Mouse (Mus musculus) yolk sac, embryonic 10.5 days (tissue): Measurements from ENCODE around the gene Gpank1.

Experiments
- DNase-seq: peaks from one replicate; pipeline ENCODE4 v3.0.0-alpha.2; 2017; ENCODE audit warnings: low spot score

Gpank1 gene

DNA sequence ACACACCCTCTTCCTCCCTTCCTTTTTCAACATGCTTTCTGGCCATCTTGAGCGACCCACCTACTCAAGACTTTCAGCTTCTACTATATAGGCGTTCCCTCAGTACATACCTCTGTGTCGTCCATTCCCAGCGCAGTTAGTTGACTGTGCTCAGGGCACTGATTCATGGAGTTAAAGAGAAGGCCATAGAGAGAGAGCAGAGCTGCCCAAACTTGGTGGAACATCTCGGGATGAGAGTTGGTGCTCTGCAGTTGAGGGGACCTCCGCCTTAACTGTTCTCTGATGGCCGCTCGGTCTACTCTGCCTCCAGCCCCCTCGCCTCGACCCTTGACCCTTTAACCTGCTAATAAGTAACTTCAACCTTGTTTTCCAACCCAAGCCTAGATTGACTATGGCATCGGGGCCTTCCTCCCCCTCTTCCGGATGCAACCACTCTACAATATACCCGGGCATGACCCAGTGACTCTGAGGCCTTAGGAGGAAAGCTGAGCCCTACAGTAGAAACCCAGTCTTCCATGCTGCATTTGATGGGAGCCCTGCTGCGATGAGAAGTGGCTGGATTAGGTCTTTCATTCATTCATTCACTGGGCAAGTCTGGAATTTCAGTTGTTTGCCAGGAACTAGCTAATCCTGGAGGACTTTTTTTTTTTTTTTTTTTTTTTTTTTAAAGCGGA, 10.4 kb downstream of the Gpank1 start, which contains the start of gene Apom:
Gene Apom, minus strand, starts transcription at position 551 of the 674 bp plus-strand sequence.
- peak; percentile 89 for DNase-seq

DNA sequence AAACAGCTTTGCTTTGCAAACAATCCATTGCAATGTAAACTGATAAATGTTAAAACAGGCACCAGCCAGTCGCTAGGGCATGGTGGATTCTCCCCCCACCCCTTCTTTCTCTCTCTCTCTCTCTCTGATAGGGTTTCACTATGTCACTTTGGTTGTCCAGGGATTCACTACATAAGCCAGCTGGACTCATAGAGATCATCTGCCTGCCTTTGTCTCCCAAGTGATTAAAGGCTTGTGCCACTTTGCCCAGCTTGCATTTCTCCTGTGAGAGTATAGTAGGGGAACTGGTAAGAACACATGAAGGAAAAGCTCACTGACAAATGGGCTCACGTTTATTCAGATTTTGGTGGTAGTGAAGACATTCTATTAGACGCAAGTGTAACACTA, 10.9 kb downstream of the Gpank1 start:
- no peak for DNase-seq

DNA sequence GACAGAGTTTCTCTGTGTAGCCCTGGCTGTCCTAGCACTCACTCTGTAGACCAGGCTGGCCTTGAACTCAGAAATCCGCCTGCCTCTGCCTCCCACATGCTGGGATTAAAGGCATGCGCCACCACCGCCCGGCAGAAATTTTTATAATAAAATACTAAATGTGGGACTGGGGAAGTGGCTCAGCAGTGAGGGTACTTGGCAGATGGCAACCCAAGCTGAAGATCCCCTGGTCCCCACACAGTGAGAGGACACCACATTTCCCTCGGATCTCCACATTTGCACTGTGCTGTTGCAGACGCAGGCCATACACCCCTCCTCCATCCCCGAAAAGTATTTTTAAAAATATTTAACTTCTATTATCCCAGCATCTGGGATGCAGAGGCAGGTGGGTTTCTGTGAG, 12.3 kb downstream of the Gpank1 start:
- no peak for DNase-seq

DNA sequence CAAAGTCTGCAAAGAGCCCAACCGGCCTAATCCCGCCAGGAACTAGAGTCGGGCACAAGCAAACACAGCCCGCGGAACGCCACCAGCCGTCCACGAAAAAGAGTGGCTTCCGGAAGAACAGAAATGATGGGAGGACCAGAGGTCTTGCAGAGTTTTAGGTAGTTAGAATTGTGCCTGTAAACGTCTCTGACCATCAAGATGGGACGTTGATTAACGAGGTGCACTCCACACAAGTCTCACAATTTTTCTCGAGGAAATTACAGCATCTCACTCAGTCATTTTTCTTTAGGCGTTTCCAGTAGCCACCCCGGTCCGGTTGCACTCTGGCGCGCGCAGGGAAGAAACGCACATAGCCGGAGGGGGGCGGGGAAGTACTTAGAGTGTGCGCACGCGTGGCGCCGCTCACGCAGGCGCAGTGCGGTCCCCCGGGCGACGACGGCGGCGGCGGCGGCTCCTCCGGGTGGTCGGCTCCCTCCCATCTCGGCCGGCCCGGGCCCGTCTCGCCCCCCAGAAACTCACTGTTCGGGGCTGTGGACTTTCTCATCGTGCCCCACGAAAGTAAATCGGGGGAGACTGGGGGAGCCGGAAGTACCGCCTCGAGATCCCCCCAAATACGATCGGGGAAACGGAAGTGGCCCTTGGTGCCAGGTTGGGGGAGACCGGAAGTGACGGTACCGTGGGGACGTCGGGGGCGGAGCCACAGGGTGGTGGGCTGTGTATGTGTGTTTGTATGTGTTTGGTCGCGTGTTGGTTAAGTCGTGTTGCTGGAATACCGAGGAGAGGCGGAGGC, 13.7 kb downstream of the Gpank1 start, which contains the start of gene Bag6:
Gene Bag6, plus strand, starts transcription at position 378 of the 790 bp plus-strand sequence.
- peak; percentile 96 for DNase-seq

DNA sequence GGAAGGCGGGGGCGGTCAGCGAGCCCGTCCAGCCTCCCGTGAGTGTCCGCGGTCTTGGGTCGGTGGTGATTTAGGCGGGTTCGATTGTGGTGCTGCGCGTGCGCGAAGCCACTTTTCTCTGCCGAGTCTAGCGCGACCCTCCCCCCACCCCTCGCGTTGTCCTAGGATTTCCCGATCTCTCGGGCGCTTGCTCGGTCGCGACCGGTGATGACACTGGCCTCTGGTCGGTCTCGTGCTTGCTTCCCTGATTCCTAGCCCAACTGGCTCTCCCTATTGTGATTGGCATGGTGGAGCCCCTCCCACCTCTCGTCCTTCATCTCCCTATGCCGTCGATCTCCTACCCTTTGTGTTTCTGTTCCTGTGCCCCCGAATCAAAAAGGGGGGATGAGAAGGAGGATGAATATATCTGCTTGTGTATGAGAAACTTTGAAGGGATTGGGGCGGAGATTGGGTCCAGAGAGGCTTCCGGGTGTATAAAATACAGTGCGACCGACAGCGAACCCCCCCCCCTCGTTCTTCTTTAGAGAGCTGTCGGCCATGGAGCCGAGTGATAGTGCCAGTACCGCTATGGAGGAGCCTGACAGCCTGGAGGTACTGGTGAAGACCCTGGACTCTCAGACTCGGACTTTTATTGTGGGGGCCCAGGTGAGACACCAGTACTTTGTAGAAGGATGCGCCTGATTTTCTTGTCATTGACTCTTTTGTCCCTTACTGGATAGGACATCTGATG, 14.5 kb downstream of the Gpank1 start:
- DNase-seq = no peak

DNA sequence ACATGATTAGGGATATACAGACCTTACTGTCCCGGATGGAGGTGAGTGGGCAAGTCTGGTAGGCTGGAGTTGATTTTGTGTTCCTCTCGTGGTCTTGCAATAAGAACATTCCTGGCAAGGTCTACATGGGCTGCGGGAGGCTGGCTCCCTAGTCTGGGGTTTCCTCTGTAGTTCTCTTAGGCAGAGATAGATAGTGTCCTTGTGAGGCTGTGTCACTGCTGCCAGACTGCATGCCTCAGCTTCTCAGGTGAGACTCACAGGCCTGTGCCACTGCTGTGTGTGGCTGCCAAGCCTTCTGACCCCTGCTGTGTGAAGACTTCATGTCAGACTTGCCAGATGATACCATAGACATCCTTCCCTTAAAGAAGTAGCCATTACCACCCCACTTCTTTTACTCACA, 18.0 kb downstream of the Gpank1 start:
- no peak for DNase-seq

DNA sequence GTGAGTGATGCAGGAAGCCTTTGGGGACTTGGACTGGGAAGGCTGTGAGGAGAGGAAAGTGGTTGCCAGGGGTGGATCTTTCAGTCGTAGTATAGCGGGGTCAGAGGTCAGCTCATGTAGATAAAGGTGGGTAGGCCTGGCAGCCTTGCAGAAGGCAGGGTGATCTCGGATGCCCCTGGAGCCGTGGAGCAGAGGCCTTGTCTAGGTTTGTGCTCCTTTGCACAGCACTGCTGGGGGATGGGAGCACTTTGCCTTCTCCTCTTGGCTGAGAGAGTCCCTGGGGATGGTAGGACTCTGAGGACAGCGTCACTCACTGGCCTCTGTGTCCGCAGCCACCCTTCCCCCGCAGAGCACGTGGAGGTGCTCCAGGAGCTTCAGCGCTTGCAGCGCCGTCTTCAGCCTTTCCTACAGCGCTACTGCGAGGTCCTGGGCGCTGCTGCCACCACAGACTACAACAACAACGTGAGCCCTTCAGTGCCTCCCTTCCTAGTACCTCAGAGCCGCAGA, 19.3 kb downstream of the Gpank1 start:
- DNase-seq = no peak

GRCm38 (mm10) chr17:35141971-35142370, 20.7 kb downstream of the Gpank1 start:
- DNase-seq = no peak

DNA sequence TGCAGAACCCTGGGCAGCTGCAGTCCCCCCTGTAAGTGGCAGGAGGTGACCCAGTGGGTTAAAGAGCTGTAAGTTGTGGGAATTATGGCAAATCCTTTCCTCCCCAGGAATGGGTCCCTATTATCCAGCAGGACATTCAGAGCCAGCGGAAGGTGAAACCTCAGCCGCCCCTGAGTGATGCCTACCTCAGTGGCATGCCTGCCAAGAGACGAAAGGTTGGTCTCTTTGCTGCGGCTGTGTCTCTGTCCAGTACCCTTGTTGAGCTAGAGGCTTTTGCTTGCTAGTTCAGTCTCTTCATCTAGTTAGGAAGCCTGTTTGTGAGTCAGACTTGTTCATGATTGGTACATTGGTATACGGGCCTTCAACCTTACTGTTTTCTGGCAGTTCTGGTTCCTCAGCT, 24.9 kb downstream of the Gpank1 start:
- no peak for DNase-seq

DNA sequence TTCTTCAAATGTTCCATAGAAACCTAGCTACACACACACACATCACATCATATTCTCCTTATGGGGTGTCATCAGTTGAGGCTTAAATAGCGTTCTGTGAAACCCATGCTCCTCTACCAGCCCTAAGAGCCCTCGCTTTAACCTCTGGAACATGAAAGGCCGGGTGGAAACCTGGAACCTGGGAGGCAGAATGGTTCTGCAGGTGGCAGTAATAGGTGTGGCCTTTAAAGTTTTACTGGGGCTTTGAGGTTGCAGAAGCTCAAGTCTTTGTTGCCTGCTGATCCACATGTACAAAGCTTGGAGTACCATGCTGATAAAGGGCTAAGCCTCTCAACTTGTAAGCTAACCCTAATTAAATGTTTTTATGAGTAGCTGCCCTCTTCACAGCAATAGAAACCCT, 26.1 kb downstream of the Gpank1 start:
- DNase-seq = no peak

DNA sequence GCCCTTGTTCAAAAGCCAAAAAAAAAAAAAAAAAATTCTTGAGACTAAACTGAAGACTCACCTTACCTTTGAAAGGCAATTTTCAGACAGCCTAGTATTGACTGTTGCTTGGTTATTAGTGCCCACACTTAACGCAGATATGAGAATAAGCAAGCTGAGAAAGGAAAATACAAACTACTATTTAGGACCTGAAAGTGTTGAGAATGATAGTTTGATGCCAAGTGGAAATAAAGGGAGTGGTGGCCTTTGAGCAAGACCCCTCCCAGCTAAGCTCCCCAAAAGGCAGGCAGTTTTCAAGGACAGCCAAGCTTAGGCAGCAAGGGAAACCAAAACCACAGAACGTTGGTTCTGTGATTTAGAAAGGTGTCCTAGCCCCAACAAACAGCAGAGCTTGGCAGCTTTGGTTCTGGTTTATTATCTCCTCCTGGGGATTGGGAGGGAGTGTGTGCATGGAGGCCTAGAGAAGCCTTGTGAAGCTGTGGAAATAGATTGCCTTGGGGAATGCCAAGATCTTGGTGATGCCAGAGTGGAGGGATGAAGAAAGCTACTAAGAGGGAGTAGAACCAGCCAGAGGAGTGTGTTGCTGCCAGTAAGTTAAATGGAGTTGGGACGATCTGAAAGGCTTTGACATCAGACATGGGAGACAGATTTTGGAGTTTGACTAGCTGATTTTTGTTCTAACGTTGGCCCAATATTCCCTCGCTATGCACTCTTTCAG, 26.8 kb downstream of the Gpank1 start:
- no peak for DNase-seq

GRCm38 (mm10) chr17:35152121-35152520, 30.9 kb downstream of the Gpank1 start:
- no peak for DNase-seq

DNA sequence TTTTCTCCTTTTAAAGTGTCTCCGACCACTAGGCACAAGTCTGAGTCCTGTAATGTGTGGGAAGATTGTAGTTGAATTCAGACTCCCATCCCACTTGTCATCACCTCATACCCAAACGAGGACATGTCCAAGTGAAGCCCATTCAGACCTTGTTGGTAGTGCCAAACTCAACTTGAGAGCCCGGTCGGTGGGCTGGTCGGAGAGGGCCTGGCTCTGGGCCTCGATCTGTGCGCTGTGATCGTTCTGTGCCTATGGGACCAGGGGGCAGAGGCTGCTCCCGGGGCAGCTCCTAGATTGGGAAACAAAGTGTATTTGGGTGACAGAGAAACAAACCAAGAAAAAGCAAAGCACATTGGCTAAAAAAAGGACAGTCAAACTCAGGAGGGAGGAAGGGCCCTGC, 31.8 kb downstream of the Gpank1 start:
- no peak for DNase-seq

DNA sequence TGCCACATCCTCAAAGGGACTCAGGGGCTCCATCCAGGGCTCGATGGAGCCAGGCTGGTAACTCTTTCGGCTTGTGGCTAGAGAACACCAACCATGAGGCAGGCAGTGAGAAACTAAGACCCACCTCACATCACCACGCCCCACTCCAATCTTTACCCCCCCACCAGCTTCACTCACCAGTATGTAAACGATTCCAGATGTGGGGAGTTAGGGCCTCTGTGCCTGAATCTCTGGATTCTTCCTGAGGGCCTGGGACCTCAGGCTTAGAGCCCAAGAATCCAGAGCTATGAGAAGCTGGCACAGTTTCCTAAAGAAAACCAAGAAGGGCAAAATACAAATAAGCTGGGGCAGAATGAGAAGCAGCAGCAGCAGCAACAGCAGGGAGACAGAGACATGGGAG, 32.7 kb downstream of the Gpank1 start:
- DNase-seq = no peak

GRCm38 (mm10) chr17:35154616-35155015, 33.4 kb downstream of the Gpank1 start:
- DNase-seq = no peak

- no peak for DNase-seq
Observed at GRCm38 (mm10) chr17:35155451-35155850, 34.2 kb downstream of the Gpank1 start.

GRCm38 (mm10) chr17:35156461-35157200, 35.4 kb downstream of the Gpank1 start:
- DNase-seq = no peak

- no peak for DNase-seq
Observed at GRCm38 (mm10) chr17:35157254-35157653, 36.0 kb downstream of the Gpank1 start.

- peak; percentile 32 for DNase-seq
Observed at GRCm38 (mm10) chr17:35157661-35158175, 36.5 kb downstream of the Gpank1 start.

GRCm38 (mm10) chr17:35158850-35159593, 37.8 kb downstream of the Gpank1 start:
- no peak for DNase-seq
